Mouse (Mus musculus) urinary bladder, postnatal 4 days (tissue): ENCODE data around the gene Olfr1099.

Source experiments
- DNase-seq, 2 experiments: peaks; one replicate each; pipeline ENCODE4 v3.0.0; 2021 to 2022; ENCODE audit warnings: low spot score in 2 of 2

The Olfr1099 gene

GRCm38 (mm10) chr2:86960593-86960992 is at the start of gene Olfr1099:
Gene Olfr1099 (minus strand): TSS chr2:86960693.
- no peak for DNase-seq

- DNase-seq, result no peak
Observed at GRCm38 (mm10) chr2:86998098-86998497, 37.6 kb upstream of the Olfr1099 start, which contains the start of gene Olfr1102. Gene Olfr1102 (plus strand): TSS chr2:86998398.

GRCm38 (mm10) chr2:86991121-86991520 is 30.6 kb upstream of the Olfr1099 start, which contains the start of gene Olfr1101:
Gene Olfr1101 (minus strand): TSS chr2:86991221.
- no peak for DNase-seq

- no peak for DNase-seq
Observed at GRCm38 (mm10) chr2:86979854-86980253, 19.4 kb upstream of the Olfr1099 start, which contains the start of gene Olfr1100. Gene Olfr1100 (minus strand): TSS chr2:86979954.

- no peak for DNase-seq
Observed at GRCm38 (mm10) chr2:86926557-86926956, 33.9 kb downstream of the Olfr1099 start.

- no peak for DNase-seq
Observed at GRCm38 (mm10) chr2:86924445-86924844, 36.0 kb downstream of the Olfr1099 start, which contains the start of gene Olfr1098. Gene Olfr1098 (minus strand): TSS chr2:86924545.

GRCm38 (mm10) chr2:86905647-86906046 is 54.8 kb downstream of the Olfr1099 start:
- DNase-seq, result no peak
